Mouse (Mus musculus) midbrain, postnatal 0 days (tissue): Measurements from ENCODE around the gene Bpifb5. TPM values are rescaled to one million over a fixed set of nuclear protein-coding genes. Genes with fewer than 3 reads are reported as not detected.
"Not testable (repeated sequence)": the region's sequence is repeated elsewhere in the genome, so short reads cannot be mapped to it uniquely, and the experiment has no call there.

Experiments used
- ATAC-seq: fragments of 200-750 bp; cut with Nextera tagmentation; 2 replicates; pipeline ENCODE4 v1.8.0; 2017; ENCODE audit warnings: moderate number of reproducible peaks, mild to moderate bottlenecking, moderate TSS enrichment, moderate library complexity; ENCODE audit not compliant: low FRiP score
- DNase-seq: peaks from one replicate; pipeline ENCODE4 v3.0.0-alpha.2; 2015; ENCODE audit warnings: low spot score
- H3K27ac ChIP-seq: fragments of 300-500 bp; sonication (generic); 2 replicates; pipeline ENCODE4 v1.5.1; 2014; ENCODE audit warnings: low read depth, mild to moderate bottlenecking, low read length, mixed read lengths
- H3K27me3 ChIP-seq: fragments of 300-500 bp; sonication (generic); 2 replicates; pipeline ENCODE4 v1.6.1; 2014; ENCODE audit warnings: low read length, control low read depth, mixed read lengths; ENCODE audit not compliant: insufficient read depth
- H3K36me3 ChIP-seq: fragments of 300-500 bp; sonication (generic); 2 replicates; pipeline ENCODE4 v1.6.1; 2014; ENCODE audit warnings: low read length, control low read depth, mixed read lengths; ENCODE audit not compliant: insufficient read depth
- H3K4me1 ChIP-seq: fragments of 300-500 bp; sonication (generic); 2 replicates; pipeline ENCODE4 v1.6.1; 2014; ENCODE audit warnings: mild to moderate bottlenecking, control low read depth, antibody characterized with exemption, low read length, mixed read lengths; ENCODE audit not compliant: insufficient read depth
- H3K4me2 ChIP-seq: fragments of 300-500 bp; sonication (generic); 2 replicates; pipeline ENCODE4 v1.6.1; 2014; ENCODE audit warnings: low read depth, mild to moderate bottlenecking, low read length, mixed read lengths; ENCODE audit not compliant: poor library complexity, severe bottlenecking
- H3K4me3 ChIP-seq: fragments of 300-500 bp; sonication (generic); 2 replicates; pipeline ENCODE4 v1.5.1; 2014; ENCODE audit warnings: low read depth, mild to moderate bottlenecking, low read length, moderate library complexity
- H3K9ac ChIP-seq: fragments of 300-500 bp; sonication (generic); replicated peaks from 2 replicates; pipeline ENCODE4 v1.6.1; 2014; ENCODE audit warnings: mild to moderate bottlenecking, low read length, moderate library complexity, mixed read lengths; ENCODE audit not compliant: poor library complexity, severe bottlenecking
- H3K9me3 ChIP-seq: fragments of 300-500 bp; sonication (generic); 2 replicates; pipeline ENCODE4 v1.6.1; 2016; ENCODE audit warnings: low read length, control low read depth
- CTCF ChIP-seq: IDR thresholded peaks from 2 replicates; pipeline ENCODE4 v1.5.1; 2016; ENCODE audit warnings: antibody characterized with exemption, mild to moderate bottlenecking
- WGBS: fragments of 180-500 bp; shearing (Covaris S2); extraction: QIAGEN DNeasy Blood & Tissue Kit; methylation state at CpG from one replicate; pipeline ENCODE4 v1.1.7; 2014; 5-methylcytosine and 5-hydroxymethylcytosine counted together
- polyA plus RNA-seq: library from polyadenylated mRNA; unstranded; fragments of >200 nt; fragmentation: Nextera tagmentation; extraction: Ambion mirVana; gene quantifications from 2 replicates; pipeline ENCODE4 v1.2.1, GENCODE M21; 2015
- total RNA-seq: library from RNA; depleted of rRNA; stranded (reverse); fragments of >200 nt; gene quantifications from 2 replicates; pipeline ENCODE4 v1.2.3, GENCODE M21; 2014

The Bpifb5 gene
- total and polyA plus RNA-seq, 2 experiments from 2014 or later: 0.27 to 0.44 TPM

- H3K27ac ChIP-seq: no peak overlapping the region
- no peak overlapping the region for H3K4me3 ChIP-seq
- H3K9ac ChIP-seq: no peak overlapping the region
- no peaks in the 10 kb centered on the region for H3K36me3 ChIP-seq
- no peak overlapping the region for H3K4me2 ChIP-seq
- H3K27me3 ChIP-seq: no peaks in the 10 kb centered on the region
- no peak for DNase-seq
- ATAC-seq: no peak
- 76% methylated on average over 5 of the region's 5 CpGs for WGBS
- 0 out of 2 replicates have a peak, but pooled peaks cover 8% of the 10 kb centered on the region for H3K4me1 ChIP-seq
- no peak for TF ChIP-seq CTCF
- no peaks in the 10 kb centered on the region for H3K9me3 ChIP-seq
These were observed 3.6 kb upstream of the Bpifb5 start for GRCm38 (mm10) chr2:154219950-154220349.

GRCm38 (mm10) chr2:154223917-154224273 is 353 bp downstream of the Bpifb5 start:
- ATAC-seq: peak; percentile 17; the same call in 1 of the 2 replicates
- no peak for DNase-seq
- H3K4me2 ChIP-seq: no peak overlapping the region
- H3K27ac ChIP-seq: 0 out of 2 replicates have a peak overlapping the region, but pooled peaks have one; percentile 1
- H3K9ac ChIP-seq: no peak overlapping the region
- no peaks in the 10 kb centered on the region for H3K9me3 ChIP-seq
- no peaks in the 10 kb centered on the region for H3K36me3 ChIP-seq
- H3K4me1 ChIP-seq: 0 out of 2 replicates have a peak, but pooled peaks cover 8% of the 10 kb centered on the region
- no peak overlapping the region for H3K4me3 ChIP-seq
- TF ChIP-seq CTCF: no peak
- WGBS: 12% methylated on average over 2 of the region's 2 CpGs
- H3K27me3 ChIP-seq: no peaks in the 10 kb centered on the region

GRCm38 (mm10) chr2:154226991-154227390 is 3.4 kb downstream of the Bpifb5 start:
- Histone ChIP-seq H3K4me1 (0 out of 2 replicates have a peak, but pooled peaks cover 8% of the 10 kb centered on the region), H3K36me3 (no peaks in the 10 kb centered on the region), H3K27ac (no peak overlapping the region), H3K27me3 (no peaks in the 10 kb centered on the region), H3K9me3 (no peaks in the 10 kb centered on the region), H3K4me3 (no peak overlapping the region), H3K4me2 (no peak overlapping the region), H3K9ac (no peak overlapping the region)
- ATAC-seq (no peak), DNase-seq (no peak)
- 81% methylated on average over 4 of the region's 4 CpGs for WGBS
- no peak for TF ChIP-seq CTCF

GRCm38 (mm10) chr2:154227830-154228229 is 4.3 kb downstream of the Bpifb5 start:
- Histone ChIP-seq H3K27me3 (no peaks in the 10 kb centered on the region), H3K4me1 (0 out of 2 replicates have a peak, but pooled peaks cover 8% of the 10 kb centered on the region), H3K9me3 (no peaks in the 10 kb centered on the region), H3K4me2 (no peak overlapping the region), H3K4me3 (no peak overlapping the region), H3K27ac (no peak overlapping the region), H3K36me3 (no peaks in the 10 kb centered on the region), H3K9ac (no peak overlapping the region)
- DNase-seq: no peak
- no peak for TF ChIP-seq CTCF
- ATAC-seq: no peak
- 80% methylated on average over 5 of the region's 5 CpGs for WGBS

GRCm38 (mm10) chr2:154233426-154233825 is 9.9 kb downstream of the Bpifb5 start:
- Histone ChIP-seq H3K27me3 (no peaks in the 10 kb centered on the region), H3K9me3 (no peaks in the 10 kb centered on the region), H3K27ac (no peak overlapping the region), H3K4me3 (no peak overlapping the region), H3K4me1 (no peaks in the 10 kb centered on the region), H3K36me3 (no peaks in the 10 kb centered on the region), H3K9ac (no peak overlapping the region), H3K4me2 (no peak overlapping the region)
- WGBS: 69% methylated on average over 6 of the region's 6 CpGs
- TF ChIP-seq CTCF: no peak
- no peak for ATAC-seq
- peak; percentile 74 for DNase-seq

GRCm38 (mm10) chr2:154240771-154241170 is 17.2 kb downstream of the Bpifb5 start:
- H3K27ac ChIP-seq: no peak overlapping the region
- no peak for TF ChIP-seq CTCF
- 83% methylated on average over 6 of the region's 6 CpGs for WGBS
- no peak overlapping the region for H3K9ac ChIP-seq
- H3K4me2 ChIP-seq: no peak overlapping the region
- H3K9me3 ChIP-seq: no peaks in the 10 kb centered on the region
- no peaks in the 10 kb centered on the region for H3K36me3 ChIP-seq
- no peak for ATAC-seq
- no peaks in the 10 kb centered on the region for H3K27me3 ChIP-seq
- H3K4me1 ChIP-seq: no peaks in the 10 kb centered on the region
- H3K4me3 ChIP-seq: no peak overlapping the region
- DNase-seq: no peak

GRCm38 (mm10) chr2:154242726-154243125 is 19.2 kb downstream of the Bpifb5 start:
- not testable (repeated sequence) for H3K9me3 ChIP-seq, DNase-seq, ATAC-seq, H3K27me3 ChIP-seq, H3K27ac ChIP-seq, H3K4me3 ChIP-seq, H3K4me2 ChIP-seq, H3K9ac ChIP-seq, H3K4me1 ChIP-seq, H3K36me3 ChIP-seq
- WGBS: 95% methylated on average over 11 of the region's 12 CpGs
